Mouse (Mus musculus) ZHBTc4 (cell line): ENCODE results near the gene Gm34653.
"Not testable (repeated sequence)": the region's sequence is repeated elsewhere in the genome, so short reads cannot be mapped to it uniquely, and the experiment has no call there.

Source experiments
- DNase-seq: peaks from one replicate; pipeline ENCODE4 v3.0.0-alpha.2; 2011; ENCODE audit warnings: low read depth, low spot score

Gm34653 gene

DNA sequence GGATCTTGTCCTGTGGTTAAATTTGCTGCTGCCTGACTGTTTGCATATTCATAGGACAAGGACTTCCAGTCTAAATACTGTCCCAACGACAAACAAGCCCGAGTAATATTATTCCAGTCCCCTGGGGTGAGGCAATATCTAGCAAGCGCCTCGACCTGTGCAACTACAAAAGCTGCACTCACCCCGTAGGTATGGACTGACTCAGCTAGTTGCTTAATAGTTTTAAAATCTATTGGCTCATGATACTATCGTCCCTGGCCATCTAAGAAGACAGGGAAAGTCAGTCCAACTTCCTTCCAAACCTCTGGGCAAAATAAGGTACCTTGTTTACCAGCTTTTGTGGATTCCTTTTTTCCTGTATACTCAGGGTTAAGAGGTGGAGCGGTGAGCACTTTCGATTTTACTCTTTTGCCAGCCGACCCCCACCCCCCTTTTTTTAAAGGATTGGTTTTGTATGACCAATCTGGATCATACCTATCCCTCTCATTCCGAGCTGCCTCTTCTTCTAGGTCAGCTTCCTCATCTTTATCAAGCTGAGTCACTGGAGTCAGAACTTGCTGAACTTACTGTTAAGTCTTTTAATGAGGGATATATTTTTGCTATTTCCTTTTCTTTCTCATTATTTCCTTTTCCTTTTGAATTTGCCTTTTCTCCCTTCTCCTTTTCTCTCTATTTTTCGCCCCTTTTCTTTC is at the start of gene Gm34653:
TSS of gene Gm34653 (plus strand) at position 242 of the 692 bp plus-strand sequence.
- not testable (repeated sequence) for DNase-seq

DNA sequence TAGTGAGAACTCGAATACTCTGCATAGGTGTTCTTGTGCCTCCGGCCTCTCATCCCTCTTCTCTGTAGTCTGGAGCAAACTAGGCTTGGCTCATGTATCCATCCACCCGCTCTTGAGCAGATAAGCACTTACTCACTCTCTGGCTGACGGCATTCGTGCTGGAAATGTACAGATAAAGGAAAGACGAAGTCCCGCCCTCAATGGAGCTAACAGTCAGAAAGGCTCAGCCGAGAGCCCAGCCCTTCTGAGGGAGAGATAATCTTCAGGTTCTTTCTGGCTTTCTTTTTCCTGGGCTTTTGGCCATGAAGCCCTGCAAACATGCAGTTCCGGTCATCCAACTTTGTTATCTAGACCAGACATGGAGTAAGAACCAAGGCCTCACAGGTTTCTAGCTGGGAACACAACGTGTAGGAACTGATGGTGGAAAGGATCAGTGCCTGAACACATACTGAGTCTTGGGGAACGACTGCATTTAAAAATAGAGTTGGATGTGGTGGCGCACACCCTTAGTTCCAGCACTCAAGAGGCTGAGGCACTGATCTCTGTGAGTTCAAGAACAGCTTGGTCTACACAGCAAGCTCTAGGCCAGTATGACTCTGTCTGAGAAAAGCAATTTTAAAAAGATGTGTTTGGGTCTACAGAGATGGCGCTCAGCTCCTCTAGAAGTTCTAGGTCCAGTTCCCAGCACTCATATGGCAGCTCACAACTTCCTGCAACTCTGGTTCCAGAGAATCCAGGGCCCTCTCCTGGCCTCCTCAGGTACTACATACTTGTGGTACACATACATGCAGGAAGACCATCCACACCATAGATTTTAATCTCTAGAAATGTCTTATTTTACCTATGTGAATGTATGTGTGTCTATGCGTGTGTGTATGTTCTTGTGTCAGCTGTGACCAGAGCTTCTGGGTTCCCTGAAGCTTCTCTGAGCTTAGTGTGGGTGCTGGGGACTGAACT is 49.5 kb upstream of the Gm34653 start:
- peak; percentile 51 for DNase-seq

DNA sequence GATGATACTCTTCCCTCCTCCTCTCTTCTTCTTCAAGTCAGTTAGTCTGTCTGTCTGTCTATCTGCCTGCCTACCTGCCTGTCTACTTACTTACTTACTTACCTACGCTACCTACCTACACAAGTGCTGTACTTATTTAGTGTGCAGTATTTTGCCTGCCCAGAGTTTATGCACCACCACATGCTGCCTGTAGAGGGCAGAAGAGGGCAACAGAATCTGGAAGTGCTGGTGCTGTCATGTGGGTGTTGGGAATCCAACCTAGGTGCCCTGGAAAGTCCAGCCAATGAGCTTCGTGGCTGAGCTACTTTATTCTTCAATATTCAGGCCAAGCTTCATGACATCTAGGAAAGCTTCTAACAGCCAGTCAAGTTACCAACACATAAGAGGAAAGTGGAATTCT is 48.7 kb upstream of the Gm34653 start:
- DNase-seq, result peak; percentile 83

DNA sequence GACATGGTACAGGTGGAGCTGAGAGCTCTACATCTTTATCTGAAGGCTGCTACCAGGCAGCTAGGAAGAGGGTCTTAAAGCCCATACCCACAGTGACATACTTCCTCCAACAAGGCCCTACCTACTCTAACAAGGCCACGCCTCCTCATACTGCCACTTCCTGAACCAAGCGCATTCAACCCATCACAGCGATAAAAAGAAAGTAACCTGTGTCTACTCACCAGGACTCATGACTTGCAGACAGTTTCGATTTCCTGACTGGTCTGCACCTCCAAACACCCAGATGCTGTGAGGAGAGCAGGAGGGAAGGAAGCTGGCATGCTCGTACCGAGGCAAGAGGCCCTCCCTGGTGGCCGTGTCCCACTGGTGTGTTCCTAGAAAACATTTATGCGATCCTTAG is 42.5 kb upstream of the Gm34653 start:
- no peak for DNase-seq

DNA sequence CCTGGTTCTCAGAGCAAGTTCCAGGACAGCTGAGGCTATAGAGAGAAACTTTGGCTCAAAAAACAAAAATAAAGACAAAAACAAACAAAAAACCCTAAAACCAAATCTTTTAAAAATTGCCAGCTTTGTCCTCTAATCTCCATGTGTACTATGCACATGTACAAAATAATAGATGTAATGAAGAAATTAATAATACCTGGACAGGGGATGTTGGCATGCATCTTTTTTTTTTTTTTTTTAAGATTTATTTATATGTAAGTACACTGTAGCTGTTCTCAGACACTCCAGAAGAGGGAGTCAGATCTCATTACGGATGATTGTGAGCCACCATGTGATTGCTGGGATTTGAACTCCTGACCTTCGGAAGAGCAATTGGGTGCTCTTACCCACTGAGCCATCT is 40.3 kb upstream of the Gm34653 start:
- DNase-seq, result not testable (repeated sequence)

DNA sequence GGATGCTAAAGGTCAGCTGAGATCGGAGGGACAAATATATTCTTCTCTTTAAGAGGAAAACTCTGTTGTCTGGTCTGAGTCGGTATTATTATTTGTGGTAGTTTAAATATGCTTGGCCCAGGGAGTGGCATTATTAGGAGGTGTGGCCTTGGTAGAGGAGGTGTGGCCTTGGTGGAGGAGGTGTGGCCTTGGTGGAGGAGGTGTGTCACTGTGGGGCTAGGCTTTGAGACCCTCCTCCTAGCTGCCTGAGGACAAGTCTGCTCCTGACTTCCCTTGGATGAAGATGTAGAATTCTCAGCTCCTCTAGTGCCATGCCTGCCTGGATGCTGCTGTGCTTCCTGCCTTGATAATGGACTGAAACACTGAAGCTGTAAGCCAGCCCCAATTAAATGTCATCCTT is 38.3 kb upstream of the Gm34653 start:
- DNase-seq, result peak; percentile 58

DNA sequence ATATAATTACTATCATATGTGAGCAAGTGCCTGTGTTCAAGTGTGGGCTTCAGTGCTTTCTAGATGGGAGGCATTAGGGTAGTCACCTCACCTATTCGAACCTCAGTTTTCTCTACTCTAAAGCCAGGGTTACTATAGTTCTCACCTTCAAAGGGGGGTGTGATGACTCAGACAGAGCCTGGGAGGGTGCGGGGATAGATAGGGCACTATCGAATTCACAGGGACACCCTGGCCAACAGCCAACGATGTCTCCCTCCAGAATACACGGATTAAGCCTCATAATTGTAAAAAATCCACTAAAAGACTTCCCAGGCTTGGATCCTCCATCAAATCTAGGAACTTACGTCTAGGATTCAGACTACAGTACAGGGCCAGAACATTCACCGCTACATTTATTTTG is 37.4 kb upstream of the Gm34653 start:
- no peak for DNase-seq

DNA sequence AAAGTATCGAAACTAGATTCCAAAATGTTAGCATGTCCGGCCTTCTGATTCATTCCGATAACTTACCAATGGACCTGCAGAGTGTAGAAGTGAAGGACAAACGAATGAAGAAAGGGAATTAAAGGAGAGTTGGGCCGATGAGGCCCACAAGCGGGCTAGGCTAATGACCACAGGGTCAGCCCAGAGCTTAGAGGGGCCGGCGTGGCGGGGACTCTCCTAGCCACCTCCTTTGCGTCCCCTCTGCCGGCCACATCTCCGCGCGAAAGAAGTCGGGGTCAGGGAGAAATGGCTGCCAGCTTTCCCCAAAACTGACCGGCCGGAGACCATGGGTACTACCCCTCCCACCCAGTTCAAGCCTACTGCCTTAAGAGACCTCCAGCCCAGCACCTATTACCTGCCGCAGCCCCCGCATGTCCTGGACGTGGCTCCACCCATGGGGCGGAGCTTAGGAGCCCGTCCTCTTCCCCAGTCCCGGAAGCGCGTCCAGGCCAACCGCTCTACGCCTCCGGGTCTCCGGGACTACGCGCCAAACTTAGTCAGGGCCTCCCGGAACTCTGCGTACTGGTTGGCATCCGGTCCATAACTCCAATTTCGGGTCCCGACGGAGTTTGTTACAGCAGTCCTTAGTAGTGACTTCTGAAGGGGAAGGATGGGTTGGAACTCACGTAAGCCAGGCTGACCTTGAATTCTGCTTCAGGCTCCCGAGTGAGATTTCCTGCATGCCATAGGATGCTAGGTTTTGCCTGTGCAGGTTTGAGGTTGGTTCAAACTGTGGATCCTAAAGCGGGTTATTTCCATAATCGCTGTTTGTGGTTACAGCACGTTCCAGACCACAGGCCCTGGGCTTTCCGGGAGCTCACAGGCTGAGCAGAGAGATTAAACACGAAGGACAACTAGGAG is 33.2 kb upstream of the Gm34653 start, which contains the start of gene Rabepk:
TSS of gene Rabepk (minus strand) at position 556 of the 900 bp plus-strand sequence.
- peak; percentile 91 for DNase-seq

DNA sequence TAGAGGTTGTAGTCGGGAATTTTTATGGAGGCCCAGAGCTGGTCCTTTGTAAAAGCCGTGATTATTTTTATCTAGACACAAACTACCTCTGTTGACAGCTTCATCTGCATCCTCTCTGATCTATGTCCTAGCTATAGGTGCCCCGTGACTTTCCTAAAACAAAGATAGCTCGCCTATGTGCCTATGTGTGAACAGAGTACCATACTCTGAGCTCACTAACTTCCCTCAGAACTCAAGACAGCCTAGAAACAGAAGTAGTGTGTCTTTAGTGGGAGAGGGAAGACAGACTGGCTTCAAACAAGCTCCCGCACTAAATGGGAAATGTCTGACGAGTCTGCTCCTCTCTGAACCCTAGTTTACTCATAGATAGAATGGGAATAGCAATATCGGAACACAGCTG is 32.4 kb upstream of the Gm34653 start:
- no peak for DNase-seq

DNA sequence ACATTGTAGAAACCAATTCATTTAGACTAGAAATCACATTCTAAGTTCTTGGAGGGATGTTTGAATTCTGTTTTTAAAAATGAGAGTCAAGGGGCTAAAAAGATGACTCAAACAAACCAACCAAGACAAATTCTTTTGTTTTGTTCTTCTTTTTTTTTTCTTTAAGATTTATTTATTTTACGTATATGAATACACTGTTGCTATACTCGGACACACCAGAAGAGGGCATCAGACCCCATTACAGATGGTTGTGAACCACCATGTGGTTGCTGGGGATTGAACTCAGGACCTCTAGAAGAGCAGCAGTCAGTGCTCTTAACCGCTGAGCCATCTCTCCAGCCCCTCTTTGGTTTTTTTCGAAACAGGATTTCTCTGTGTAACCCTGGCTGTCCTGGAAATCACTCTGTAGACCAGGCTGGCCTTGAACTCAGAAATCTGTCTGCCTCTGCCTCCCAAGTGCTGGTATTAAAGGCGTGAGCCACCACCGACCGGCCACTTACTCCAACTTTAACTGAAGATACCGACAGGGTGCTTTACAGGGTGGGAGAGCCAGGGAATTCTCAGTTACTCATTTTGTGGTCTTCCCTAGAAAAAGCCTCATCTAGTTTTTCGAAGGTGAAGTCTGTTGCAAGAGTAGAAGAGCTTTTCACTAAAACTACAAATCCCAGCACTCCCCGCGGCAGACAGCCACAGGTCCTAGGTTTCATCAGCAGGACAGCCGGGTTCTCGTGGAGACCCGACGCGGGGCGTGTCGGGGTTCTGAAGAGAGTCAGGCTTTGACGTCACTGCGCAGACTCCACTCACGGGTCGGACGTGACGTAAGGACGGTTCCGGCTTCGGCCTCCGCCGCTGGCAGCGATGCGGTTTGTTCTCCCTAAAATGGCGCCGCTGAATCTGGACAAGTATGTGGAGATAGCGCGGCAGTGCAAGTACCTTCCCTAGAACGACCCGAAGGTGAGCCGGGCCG is 31.0 kb upstream of the Gm34653 start:
- DNase-seq, result peak; percentile 100

DNA sequence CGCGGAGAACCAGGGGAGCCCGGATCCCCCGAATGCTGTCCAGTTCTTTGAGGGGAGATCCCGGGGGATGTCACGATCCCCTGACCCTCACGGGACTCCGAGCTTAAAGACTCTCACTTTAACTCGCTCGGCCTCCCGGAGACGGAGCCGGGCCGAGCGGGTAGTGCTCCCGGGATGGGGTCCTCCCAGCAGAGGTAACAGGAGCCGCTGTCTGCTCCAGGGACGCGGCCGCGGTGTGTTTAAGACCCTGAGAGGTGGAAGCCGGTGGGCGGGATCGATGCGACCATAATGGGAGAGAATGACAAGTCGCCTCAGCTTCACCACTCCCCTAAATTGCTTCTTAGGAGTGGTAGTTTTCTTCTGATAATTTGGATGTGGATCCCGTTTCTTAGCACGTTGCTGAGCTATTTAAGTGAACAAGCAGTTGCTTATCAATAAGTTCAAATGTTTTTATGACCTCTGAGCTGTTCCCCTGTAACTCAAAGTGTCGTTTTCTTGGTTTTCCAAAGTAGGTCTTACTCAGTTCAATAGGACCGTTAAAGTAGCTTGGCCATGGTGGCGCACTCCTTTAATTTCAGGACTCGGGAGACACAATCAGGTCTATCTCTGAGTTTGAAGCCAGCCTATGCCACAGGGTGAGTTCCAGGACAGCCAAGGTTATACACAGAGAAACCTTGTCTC is 30.1 kb upstream of the Gm34653 start:
- DNase-seq, result peak; percentile 60

DNA sequence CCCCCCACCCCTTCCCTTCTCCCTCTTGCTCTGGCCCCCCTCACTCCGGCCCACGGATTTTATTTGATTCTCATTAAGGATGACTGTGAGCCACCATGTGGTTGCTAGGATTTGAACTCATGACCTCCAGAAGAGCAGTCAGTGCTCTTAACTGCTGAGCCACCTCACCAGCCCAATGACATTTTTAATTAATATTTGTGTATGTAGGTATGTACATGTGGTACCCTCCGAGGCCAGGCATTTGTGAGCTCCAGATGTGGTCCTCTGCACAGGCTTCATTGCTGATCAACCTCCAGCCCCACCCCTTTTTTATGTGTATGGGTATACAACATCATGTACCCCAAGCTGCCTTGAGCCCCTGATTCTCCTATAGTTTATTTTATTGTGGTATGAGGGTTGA is 29.1 kb upstream of the Gm34653 start:
- DNase-seq, result no peak

DNA sequence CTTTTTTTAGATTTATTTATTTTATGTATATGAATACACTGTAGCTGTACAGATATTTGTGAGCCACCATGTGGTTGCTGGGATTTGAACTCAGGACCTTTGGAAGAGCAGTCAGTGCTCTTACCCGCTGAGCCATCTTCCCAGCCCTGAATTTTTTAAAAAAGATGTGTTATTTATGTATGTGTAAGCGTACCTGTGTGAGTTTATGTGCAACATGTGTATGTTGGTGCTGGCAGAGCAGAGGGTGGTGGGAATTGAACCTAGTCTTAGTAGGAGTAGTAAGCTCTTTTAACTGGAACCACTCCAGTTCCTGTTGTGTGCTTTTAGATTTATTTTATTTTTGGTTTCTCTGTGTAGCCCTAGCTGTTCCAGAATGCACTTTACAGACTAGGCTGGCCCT is 28.6 kb upstream of the Gm34653 start:
- DNase-seq, result no peak

DNA sequence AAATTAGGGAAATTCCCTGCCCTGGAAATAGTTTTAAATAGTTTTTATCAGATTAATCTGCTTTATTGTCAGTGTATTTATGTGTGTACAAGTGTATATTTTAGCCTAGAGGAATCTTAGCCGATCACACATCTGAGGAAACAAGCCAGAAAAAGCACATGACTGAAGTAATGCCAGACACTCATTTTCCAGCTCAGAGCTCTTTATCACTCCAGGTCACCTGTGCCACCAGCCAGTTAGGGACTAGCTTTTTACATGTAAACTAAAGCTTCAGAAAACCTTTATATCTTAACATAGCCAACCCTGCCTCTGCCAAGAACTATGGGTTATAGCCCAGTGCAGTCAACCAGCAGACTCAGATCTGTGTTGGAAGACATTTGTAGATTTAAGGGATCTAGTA is 28.0 kb upstream of the Gm34653 start:
- no peak for DNase-seq

DNA sequence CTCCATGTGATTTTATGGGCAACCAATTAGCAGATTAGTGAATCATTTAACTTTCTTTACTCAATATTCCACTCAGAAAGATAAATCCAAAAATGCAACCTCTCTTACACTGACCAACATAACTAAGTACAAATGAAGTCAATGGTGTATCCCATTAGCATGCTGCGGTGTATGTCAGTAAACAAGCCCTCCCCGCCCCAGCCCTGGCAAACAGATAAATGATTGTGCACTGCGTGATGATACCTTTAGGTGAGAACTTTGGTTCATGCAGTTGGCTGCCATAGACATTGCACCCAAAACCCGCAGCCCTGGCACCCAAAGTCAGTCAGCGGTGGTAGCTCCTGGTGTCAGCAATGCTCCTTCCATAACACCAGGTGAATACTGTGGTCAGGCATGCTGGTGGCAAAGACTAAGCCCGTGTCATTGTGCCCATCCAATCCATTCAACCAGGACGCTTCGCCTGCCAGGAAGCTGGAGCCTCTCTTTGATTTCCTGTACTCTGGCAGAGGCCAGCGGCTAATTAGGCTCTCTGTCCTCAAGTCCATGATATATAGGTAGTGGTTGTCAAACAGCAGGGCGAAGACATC is 27.4 kb upstream of the Gm34653 start:
- DNase-seq, result no peak

DNA sequence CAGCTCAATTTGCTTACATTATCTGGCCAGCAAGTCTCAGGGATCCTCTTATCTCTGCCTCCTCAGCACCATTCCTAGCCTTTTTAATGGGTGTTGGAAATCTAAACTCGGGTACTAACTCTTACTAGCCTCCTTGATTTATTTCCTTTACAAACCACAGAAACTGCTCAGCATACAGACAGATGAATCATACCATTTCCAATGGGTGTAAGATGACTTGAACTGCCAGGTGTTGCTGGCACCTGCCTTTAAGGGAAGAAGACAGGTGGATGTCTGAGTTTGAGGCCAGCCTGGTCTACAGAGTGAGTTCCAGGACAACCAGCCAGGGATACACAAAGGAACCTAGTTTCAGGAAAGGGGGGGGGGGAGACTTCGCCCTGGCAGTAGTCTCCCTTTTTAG is 24.8 kb upstream of the Gm34653 start:
- DNase-seq, result no peak

DNA sequence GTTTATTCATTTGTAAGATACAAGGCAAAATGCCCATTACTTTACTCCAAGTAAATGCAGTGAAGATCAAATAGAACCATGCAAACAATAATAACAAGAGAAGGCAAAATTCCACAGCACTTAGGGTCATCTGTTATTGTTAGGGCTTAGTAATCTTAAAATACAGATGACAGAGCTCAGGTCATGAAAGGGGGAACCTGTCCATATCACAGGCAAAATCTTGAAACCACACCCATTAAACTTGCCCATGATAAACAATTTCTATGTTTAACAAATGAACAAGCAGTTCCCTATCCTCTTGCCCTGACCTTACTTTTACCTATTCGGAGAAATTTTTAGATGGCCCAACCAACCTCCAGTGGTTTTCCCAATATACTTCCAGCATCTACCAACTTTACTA is 23.2 kb upstream of the Gm34653 start:
- DNase-seq, result no peak

DNA sequence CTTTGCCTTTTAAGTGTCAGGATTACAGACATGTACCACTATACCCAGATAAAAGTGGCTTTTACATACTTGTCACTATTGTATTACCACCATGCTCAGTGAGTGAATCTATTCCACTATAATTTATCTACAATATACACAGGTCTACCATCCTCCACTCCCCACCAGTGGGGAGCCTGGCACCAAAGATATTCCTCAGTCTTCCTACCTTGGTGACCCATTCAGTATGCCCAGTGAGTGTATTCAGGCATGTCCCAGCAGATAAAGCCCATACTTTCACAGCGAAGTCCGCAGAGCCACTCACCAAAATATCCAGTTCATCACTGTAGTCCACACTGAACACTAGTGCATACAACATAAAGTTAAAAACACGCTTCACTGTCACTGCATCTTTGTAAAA is 22.0 kb upstream of the Gm34653 start:
- DNase-seq, result no peak

DNA sequence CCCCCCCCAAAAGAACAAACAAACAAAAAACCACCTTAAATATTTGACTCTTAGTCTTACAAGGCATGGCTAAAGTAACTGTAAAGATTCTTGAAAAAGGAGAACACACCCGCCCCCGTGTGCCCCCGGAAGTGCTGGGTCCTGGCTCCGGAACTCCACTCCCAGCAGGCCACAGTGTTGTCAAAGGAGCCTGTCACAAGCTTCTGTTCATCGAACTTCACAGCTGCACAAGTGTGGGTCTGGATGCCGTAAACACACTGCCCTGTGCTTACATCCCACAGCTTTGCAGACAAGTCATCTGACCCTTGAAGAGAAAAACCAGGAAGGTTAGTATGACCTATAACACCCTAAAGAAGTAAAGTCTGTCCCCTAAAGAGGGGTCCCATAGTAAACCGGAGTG is 20.1 kb upstream of the Gm34653 start:
- no peak for DNase-seq

DNA sequence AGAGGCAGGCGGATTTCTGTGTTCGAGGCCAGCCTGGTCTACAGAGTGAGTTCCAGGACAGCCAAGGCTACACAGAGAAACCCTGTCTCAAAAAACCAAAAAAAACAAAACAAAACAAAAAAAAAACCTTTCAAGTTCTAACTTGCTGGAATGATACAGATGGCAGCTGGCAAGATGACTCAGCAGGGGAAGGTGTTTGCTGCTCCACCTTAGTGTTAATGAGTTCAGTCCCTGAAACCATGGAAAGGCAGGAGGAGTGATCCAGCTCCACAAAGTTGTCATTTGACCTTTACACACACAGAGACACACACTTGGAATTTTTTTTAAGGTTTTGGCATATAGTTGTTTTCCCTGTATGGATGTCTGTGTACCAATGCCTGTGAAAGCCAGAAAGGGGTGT is 16.9 kb upstream of the Gm34653 start:
- DNase-seq, result peak; percentile 33
